ENCODE assay signal across 20 mouse cellular contexts in genomic region chr2:104251647-104252046, GRCm38 (mm10).
A peak's percentile ranks its signal among the peaks of the same experiment; 100 is the strongest.
DNase-seq lines count a peak whose midpoint lies in the region; ATAC-seq and TF ChIP-seq lines count a peak whose summit lies in the region.
"Had no signal": no experiment of that assay in that cellular context is flagged by ENCODE, and none has a peak within 500 bp of the region (broad histone marks: within the 10 kb centered on the region; RNA-seq: fewer than 3 reads in every experiment).

No protein-coding gene starts in this region.

- WGBS in hindbrain, embryonic 14.5 days = 33% methylated on average over 4 of the region's 4 CpGs
- WGBS in hindbrain, embryonic 10.5 days = 53% methylated on average over 4 of the region's 4 CpGs
- 41% methylated on average over 4 of the region's 4 CpGs for WGBS in lung, embryonic 16.5 days
- WGBS in lung, adult 2 months = 39% methylated on average over 4 of the region's 4 CpGs
- 22% methylated on average over 4 of the region's 4 CpGs for WGBS in hindbrain, postnatal 0 days

- H3K4me3 ChIP-seq in hindbrain, embryonic 14.5 days (replicated peaks; ENCODE audit: low read length) = no peak overlapping the region
- no peak overlapping the region for H3K4me3 ChIP-seq in hindbrain, embryonic 10.5 days
- no peak overlapping the region for H3K4me3 ChIP-seq in lung, embryonic 16.5 days (ENCODE audit: low read length)
- no peak overlapping the region for H3K4me3 ChIP-seq in lung, adult 2 months (replicated peaks; ENCODE audit: extremely low read depth, low read depth, low read length)
- no peak overlapping the region for H3K4me3 ChIP-seq in hindbrain, postnatal 0 days (ENCODE audit: low read length)
- H3K4me3 ChIP-seq: heart, embryonic 13.5 days; limb, embryonic 12.5 days; liver, embryonic 12.5 days had no signal

- no peaks in the 10 kb centered on the region for H3K36me3 ChIP-seq in hindbrain, embryonic 14.5 days (replicated peaks; ENCODE audit: control insufficient read depth, insufficient read depth)
- no peaks in the 10 kb centered on the region for H3K36me3 ChIP-seq in hindbrain, embryonic 10.5 days
- H3K36me3 ChIP-seq in lung, embryonic 16.5 days (ENCODE audit: control insufficient read depth, insufficient read depth, low read length) = no peaks in the 10 kb centered on the region
- H3K36me3 ChIP-seq in hindbrain, postnatal 0 days (ENCODE audit: insufficient read depth, low read length) = 0 out of 2 replicates have a peak, but pooled peaks cover 6% of the 10 kb centered on the region
- H3K36me3 ChIP-seq: heart, embryonic 13.5 days; limb, embryonic 12.5 days; liver, embryonic 12.5 days had no signal

- no peak overlapping the region for H3K27ac ChIP-seq in hindbrain, embryonic 14.5 days
- no peak overlapping the region for H3K27ac ChIP-seq in hindbrain, embryonic 10.5 days
- no peak overlapping the region for H3K27ac ChIP-seq in lung, embryonic 16.5 days (ENCODE audit: low read length)
- H3K27ac ChIP-seq in hindbrain, postnatal 0 days = no peak overlapping the region
- H3K27ac ChIP-seq: heart, embryonic 13.5 days; limb, embryonic 12.5 days; liver, embryonic 12.5 days had no signal

- no peak overlapping the region for H3K9ac ChIP-seq in hindbrain, embryonic 14.5 days
- no peak overlapping the region for H3K9ac ChIP-seq in lung, embryonic 16.5 days (ENCODE audit: low read length)
- no peak overlapping the region for H3K9ac ChIP-seq in hindbrain, postnatal 0 days (replicated peaks; ENCODE audit: low read length)
- H3K9ac ChIP-seq: heart, embryonic 13.5 days; limb, embryonic 12.5 days; liver, embryonic 12.5 days had no signal

- no peak for ATAC-seq in hindbrain, embryonic 14.5 days (ENCODE audit: low FRiP score)
- ATAC-seq in lung, embryonic 16.5 days (ENCODE audit: low read depth) = peak; percentile 69
- ATAC-seq in hindbrain, postnatal 0 days = peak; percentile 77
- ATAC-seq: liver, embryonic 12.5 days; midbrain, embryonic 16.5 days had no signal

- H3K4me2 ChIP-seq in hindbrain, embryonic 14.5 days (replicated peaks) = no peak overlapping the region
- no peak overlapping the region for H3K4me2 ChIP-seq in lung, embryonic 16.5 days (ENCODE audit: low read depth, low read length)
- 0 out of 2 replicates have a peak overlapping the region, but pooled peaks have one; percentile 9 for H3K4me2 ChIP-seq in hindbrain, postnatal 0 days (ENCODE audit: low read depth, low read length)
- H3K4me2 ChIP-seq: heart, embryonic 13.5 days; limb, embryonic 12.5 days; liver, embryonic 12.5 days had no signal

- peaks cover 6% of the 10 kb centered on the region; the same call in 1 of the 2 replicates for H3K4me1 ChIP-seq in hindbrain, embryonic 14.5 days (replicated peaks; ENCODE audit: control insufficient read depth, insufficient read depth, low read length)
- H3K4me1 ChIP-seq in hindbrain, embryonic 10.5 days (replicated peaks) = peaks cover 24% of the 10 kb centered on the region
- no peaks in the 10 kb centered on the region for H3K4me1 ChIP-seq in lung, embryonic 16.5 days (replicated peaks; ENCODE audit: control insufficient read depth, insufficient read depth, low read length)
- no peaks in the 10 kb centered on the region for H3K4me1 ChIP-seq in lung, adult 2 months (ENCODE audit: control insufficient read depth, insufficient read depth, low read length)
- peaks cover 16% of the 10 kb centered on the region; the same call in 1 of the 2 replicates for H3K4me1 ChIP-seq in hindbrain, postnatal 0 days (ENCODE audit: insufficient read depth, low read length)
- H3K4me1 ChIP-seq: heart, embryonic 13.5 days; liver, embryonic 12.5 days had no signal

- H3K27me3 ChIP-seq in hindbrain, embryonic 14.5 days (ENCODE audit: control insufficient read depth, insufficient read depth, low read length) = no peaks in the 10 kb centered on the region
- 0 out of 2 replicates have a peak, but pooled peaks cover 1% of the 10 kb centered on the region for H3K27me3 ChIP-seq in hindbrain, embryonic 10.5 days (ENCODE audit: insufficient read depth, poor library complexity, severe bottlenecking)
- no peaks in the 10 kb centered on the region for H3K27me3 ChIP-seq in lung, embryonic 16.5 days (ENCODE audit: control insufficient read depth, insufficient read depth, low read depth, low read length)
- no peaks in the 10 kb centered on the region for H3K27me3 ChIP-seq in hindbrain, postnatal 0 days (ENCODE audit: insufficient read depth, low read length)
- H3K27me3 ChIP-seq: heart, embryonic 13.5 days had no signal

- H3K9me3 ChIP-seq in hindbrain, embryonic 14.5 days (ENCODE audit: control insufficient read depth, low read length) = no peaks in the 10 kb centered on the region
- no peaks in the 10 kb centered on the region for H3K9me3 ChIP-seq in hindbrain, embryonic 10.5 days
- H3K9me3 ChIP-seq in lung, embryonic 16.5 days (ENCODE audit: control insufficient read depth, low read length) = no peaks in the 10 kb centered on the region
- H3K9me3 ChIP-seq in hindbrain, postnatal 0 days (ENCODE audit: low read length) = no peaks in the 10 kb centered on the region
- H3K9me3 ChIP-seq: heart, embryonic 13.5 days; limb, embryonic 12.5 days; liver, embryonic 12.5 days had no signal

- no peak for TF ChIP-seq POLR2A in lung, adult 2 months (IDR thresholded peaks at IDR 0.05; ENCODE audit: borderline replicate concordance, extremely low read depth, low read depth, low read length)
- TF ChIP-seq POLR2A in brain, embryonic 14.5 days (IDR thresholded peaks at IDR 0.05; ENCODE audit: borderline replicate concordance, extremely low read depth, insufficient read depth, insufficient read length, poor library complexity, severe bottlenecking) = no peak

- no peak for TF ChIP-seq CTCF in lung, adult 2 months (IDR thresholded peaks at IDR 0.05; ENCODE audit: insufficient read depth, low read length)
- TF ChIP-seq CTCF in brain, embryonic 14.5 days (IDR thresholded peaks at IDR 0.05; ENCODE audit: borderline replicate concordance, extremely low read depth, insufficient read depth, insufficient read length) = no peak
- no peak for TF ChIP-seq CTCF in hindbrain, postnatal 0 days (IDR thresholded peaks at IDR 0.05; ENCODE audit: low read depth)

- peak; percentile 40 for DNase-seq in hindbrain, embryonic 14.5 days (ENCODE audit: low spot score)
- no peak for DNase-seq in hindbrain, embryonic 10.5 days (ENCODE audit: low spot score)
- DNase-seq in lung, adult 2 months = no peak
- peak; percentile 86 for DNase-seq in brain, embryonic 14.5 days (ENCODE audit: low read depth)
- DNase-seq in hindbrain, postnatal 0 days (ENCODE audit: low spot score) = peak; percentile 52
- no peak for DNase-seq in cerebellum, postnatal 36 days
- DNase-seq: adrenal gland, postnatal 10 days; cerebellum, adult 18-20 months; cerebellum, postnatal 25 days; heart, adult 11 months; kidney, adult 8-10 months; kidney, postnatal 14 days; lung, postnatal 10 days; right cerebral cortex, adult 18-20 months; thymus, postnatal 25 days had no signal

Comparison
In these comparisons a context has a peak if more than half of its experiments do, and no peak if none do; other contexts are left out.
1. DNase-seq: peak in hindbrain, embryonic 14.5 days (single experiment), brain, embryonic 14.5 days (single experiment) and hindbrain, postnatal 0 days (single experiment); none in hindbrain, embryonic 10.5 days (single experiment), lung, adult 2 months (single experiment) and cerebellum, postnatal 36 days (0 of 2).